Mouse (Mus musculus) right cerebral cortex, postnatal 10 days (tissue): ENCODE data around the gene Stk39.
A peak's percentile ranks its signal among the peaks of the same experiment; 100 is the strongest.

ENCODE experiments used
- DNase-seq, 2 experiments: peaks; one replicate each; pipeline ENCODE4 v3.0.0; 2021; ENCODE audit warnings: low spot score in 2 of 2

The Stk39 gene

GRCm38 (mm10) chr2:68345269-68345668, 126.8 kb downstream of the Stk39 start:
- no peak for DNase-seq

DNA sequence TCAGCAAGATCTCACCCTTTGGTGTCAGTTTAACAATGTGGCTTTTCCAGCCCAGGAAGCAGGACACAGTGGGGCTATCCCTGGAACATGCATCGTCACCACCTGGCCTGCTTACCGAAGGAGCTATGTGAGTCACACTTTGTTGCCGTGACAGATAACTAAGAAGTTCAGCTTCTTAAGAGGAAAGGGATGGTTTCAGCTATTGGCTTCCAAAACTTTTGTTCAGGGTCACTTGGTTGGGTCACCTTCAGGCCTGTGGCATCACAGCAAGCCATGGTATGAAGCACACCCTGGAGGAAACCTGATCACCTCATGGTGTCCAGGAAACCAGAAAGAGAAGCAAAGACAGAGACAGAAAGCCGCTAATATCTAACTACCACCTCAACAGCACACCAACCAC, 128.3 kb downstream of the Stk39 start:
- no peak for DNase-seq

DNA sequence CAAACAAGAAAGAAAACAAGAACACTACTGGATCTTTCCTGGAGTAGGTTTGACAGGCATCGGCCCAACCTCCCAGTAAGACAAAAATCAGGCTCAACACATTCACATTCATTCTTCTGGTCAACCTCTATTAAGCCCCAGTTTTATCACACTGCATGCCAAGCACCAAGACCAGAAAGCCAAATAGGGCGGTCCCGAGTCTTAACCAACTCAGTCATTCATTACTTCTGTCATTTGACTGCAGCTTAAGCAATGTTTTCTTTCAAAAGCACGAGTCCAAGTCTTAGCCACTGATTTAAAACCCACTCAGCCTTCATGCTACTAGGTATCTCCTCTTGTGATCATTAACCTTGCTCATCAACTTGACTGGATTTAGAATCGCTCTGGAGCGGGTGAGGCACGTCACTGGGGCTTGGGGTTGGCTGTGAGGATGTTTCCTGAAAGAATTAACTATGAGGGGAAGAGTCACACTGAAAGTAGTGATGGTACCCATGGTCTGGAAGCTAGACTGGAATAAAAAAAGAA, 129.9 kb downstream of the Stk39 start:
- no peak for DNase-seq

DNA sequence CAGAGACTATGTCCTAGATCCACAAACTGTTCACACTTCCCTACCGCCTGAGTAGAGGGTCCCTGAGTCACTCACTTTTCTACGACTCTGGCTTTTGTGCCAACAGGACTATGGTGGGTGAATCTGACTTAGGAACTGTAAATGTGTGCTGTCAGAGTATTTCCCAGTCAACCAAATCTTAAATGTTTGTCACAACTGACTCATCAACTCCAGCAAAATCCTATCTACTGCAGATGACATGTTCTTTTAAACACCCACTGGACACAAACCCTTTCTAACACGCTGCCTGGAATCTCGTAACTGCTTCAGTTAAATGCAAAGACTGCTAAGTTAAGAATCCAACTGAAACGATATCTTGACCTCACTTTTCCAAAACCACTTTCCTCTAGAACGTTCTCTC, 135.2 kb downstream of the Stk39 start:
- DNase-seq = no peak

GRCm38 (mm10) chr2:68334945-68335344, 137.1 kb downstream of the Stk39 start:
- DNase-seq = no peak

DNA sequence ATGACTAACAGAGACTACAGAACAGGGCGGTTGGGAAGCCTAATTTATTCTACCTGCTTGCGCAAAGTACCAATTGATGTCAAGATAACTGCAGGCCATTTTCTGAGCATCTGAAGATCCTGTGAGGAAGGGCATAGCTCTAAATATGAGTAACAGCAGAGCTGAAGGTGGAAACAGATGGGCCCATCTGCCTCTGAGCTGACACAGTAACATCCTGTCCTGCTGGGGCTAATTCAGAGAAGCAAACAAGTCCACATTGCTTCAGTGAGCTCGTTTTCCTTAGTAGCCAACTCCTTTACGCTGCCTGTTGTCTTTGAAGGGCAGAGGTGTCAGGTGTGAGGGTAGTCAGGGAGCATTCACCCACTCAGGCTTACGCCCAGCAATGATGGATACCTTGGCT, 146.8 kb downstream of the Stk39 start:
- DNase-seq = no peak

DNA sequence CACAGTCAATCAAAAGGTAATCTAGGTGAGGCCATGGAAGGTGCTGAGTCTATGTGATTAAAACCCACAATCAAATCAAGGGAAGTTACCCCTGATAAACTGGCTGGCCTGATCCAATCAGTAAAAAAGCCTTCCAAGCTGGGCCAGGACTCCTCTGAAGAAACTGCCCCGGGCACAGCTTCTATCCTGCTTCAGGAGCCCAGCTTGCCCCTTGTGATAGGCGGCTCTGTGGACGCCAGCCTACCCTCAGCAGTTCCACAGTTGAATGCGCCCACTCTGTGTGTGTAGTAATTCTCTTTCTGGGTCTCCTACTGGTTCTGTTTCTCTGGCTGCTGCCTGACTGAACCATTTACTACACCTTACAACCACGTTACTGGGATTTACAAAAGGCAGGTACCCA, 150.8 kb downstream of the Stk39 start:
- no peak for DNase-seq

- DNase-seq = peak in 1 of 2 experiments; percentile 47
These were observed 151.4 kb downstream of the Stk39 start for GRCm38 (mm10) chr2:68320670-68321069.

DNA sequence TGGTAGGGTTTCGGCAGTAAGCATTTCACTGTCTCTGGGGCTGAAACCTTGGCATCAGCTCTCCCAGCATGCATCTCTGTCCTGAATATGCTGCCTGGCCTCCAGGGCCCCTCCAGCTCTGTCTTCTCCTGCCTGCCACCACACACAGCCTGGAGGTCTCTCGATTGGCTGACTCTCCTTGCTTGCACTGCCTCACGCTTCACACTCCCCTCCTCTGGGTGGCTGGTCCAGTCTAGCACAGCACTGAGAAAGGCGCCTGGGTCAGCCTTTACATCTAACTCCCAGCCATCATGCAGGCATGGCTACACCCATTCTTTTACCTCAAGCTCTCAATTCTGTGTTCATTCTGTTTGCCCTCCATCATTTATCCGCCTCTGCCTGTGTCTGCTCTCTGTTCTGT, 153.6 kb downstream of the Stk39 start:
- DNase-seq = no peak

GRCm38 (mm10) chr2:68317895-68318294, 154.2 kb downstream of the Stk39 start:
- no peak for DNase-seq

GRCm38 (mm10) chr2:68317452-68317851, 154.6 kb downstream of the Stk39 start:
- no peak for DNase-seq

GRCm38 (mm10) chr2:68315258-68315657, 156.8 kb downstream of the Stk39 start:
- DNase-seq = no peak

DNA sequence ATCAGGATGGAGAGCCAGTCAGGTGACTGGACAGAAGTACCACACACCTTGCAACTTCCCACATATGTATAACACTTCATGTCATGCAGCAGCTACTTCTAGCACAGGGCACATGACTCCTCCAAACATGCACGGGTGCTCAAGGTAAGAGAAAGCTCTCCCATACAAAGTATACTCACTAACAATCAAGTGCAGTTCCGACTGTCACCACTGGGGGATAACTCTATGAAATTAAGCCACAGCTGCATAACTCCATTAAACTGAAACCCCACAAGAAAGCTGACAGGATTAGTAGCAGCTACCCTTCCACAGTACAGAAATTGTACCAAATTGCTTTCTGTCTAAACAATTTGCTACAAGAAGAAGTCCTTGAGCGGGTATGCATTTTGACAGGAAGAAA, 161.9 kb downstream of the Stk39 start:
- peak in 1 of 2 experiments; percentile 51 for DNase-seq

DNA sequence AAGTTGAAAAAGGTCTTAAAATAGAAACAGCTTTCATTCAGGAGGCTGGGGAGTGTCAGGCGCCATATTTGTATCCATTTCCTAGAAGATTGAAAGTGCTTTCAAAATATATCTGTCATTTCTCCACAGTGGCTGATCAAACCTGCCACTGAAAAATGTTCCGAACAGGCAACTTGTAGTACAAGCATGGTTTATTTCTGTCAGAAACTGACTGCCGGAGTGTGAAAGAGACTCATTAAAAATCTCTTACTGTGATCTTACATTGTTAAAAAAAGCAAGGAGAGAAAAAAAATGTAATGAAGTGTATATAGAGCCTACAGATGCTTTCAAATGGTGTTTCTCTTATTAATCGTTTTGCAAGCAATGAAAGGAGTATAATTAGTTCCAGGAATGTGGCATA, 165.5 kb downstream of the Stk39 start:
- no peak for DNase-seq

DNA sequence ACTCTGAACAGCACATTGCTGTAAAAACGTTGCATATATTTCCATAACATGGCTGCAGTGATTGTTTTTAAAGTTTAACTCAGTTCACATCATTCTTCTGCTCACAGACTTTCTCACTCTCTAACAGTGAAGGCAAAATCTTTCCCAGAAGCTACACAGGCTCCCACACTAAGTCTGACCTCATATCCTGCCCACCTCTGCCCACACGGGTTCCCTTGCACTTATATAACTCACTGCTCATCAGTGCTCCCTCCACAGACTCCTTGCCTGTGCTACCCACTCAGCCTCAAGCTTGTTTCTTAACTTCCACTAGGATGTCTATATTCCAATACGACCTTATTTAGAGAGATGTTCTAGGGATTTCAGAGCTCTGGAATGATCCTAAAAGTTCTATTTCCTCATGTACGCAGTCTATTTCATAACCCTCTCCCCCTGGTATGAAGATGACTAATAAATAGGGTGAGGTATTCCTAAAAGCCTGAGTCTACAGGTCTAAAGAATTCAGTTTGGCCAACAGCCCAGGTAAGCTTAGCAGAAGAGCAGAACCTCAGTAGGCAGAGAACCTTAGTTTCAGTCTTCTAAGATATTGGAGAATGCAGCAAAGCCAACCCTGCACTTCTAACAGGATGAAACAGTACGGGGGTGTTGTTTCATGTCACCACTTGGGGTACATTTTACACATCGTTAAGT, 167.2 kb downstream of the Stk39 start:
- no peak for DNase-seq

GRCm38 (mm10) chr2:68301811-68302542, 170.1 kb downstream of the Stk39 start:
- peak; percentile 71 to 78 for DNase-seq

DNA sequence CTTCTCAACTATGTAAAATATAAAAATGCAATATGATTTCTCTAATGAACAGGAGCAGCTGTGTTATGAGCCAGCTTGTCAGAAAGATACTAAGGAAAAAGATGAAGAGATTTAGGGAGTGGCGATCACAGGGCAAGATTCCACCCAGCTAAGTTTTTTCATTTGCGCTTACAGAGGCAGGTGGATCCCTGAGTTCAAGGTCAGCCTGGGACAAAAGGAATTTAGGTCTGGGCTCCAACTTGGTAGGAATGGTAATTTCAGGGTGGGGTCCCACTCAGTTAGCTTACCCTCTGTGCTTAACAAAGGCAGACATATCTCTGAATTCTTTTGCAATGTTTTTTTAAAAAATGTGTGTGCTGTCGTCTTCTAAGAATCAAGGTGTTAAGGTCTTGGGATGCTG, 173.7 kb downstream of the Stk39 start:
- no peak for DNase-seq

DNA sequence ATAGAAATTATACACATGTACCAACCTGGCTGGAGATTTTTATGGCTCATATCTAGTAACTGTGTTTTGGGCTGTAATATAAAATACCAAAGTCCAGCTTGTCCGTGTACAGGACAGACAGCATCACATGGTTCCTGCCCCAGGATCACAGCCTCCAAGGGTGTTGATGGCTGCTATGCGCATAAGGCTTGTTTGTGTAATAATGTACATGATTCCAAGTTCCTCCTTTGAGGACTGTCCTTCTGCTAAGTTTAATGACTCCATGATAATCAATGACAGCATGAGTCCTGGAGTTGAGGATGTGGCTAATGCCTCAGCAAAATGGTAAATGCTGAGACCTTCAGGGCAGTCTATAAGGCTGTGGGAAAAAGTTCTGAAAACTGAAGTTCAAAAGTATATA, 174.1 kb downstream of the Stk39 start:
- no peak for DNase-seq

- no peak for DNase-seq
These were observed 175.3 kb downstream of the Stk39 start for GRCm38 (mm10) chr2:68296743-68297142.

DNA sequence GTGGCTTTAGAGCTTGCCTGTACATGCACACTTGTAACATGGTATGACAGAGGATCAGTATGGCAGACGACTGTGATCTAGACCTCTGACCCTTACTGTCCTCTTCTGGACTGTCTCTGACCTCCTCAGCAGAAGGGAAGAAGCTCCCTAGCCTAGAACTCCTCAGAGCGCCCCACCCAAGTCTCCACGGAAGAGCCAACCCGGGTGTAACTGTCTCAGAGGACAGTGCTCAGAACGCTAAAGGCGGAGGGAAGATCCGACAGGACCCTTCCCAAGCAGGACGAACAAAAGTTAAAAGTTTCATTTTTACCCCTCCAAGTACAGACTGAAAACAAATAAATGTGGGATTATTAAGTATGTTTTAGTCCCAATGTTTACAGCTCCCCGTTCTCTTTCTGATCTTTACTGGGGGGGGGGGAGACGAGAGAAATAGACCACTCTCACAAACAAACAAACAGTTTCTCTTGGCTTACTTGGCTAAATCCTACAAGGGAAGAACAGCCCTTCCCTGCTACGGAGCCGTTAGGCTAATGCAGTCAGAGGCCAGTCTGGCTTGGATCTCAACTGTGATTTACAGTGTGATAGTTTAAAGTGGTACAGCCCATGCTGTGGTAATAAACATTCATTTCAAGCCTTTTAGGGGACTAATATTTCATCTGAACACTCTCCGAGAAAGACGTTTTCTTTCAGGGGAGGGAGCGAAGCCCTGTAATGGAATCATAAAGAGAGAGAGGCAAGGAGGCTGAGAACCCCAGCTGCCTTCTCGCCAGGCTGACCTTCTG, 179.3 kb downstream of the Stk39 start:
- DNase-seq = no peak

GRCm38 (mm10) chr2:68291895-68292294, 180.2 kb downstream of the Stk39 start:
- no peak for DNase-seq

DNA sequence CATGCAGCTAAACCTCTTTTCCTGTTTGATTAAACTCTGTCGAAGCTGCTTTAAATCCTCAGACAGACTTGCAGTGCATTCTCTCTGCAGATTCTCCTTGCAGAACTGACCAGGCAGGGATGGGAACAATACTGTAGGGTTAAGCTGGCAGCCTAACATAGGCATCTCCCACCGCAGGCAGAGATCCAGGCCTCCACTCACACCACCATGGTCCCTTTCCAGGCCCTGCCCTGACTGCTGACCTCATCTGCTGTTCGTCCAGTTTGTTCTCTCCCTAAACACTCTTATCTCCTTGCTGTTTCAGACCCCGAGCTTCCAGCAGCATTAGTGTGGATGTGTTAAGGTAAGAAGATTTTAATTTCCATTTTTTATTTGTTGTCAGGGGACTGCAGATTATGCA, 182.1 kb downstream of the Stk39 start:
- no peak for DNase-seq
